Mouse (Mus musculus): Measurements from ENCODE around the gene Bola2.

GRCm38 (mm10) chr7:126725077-126725476, 29.9 kb downstream of the Bola2 start:
- TF ChIP-seq CTCF (IDR thresholded peaks at IDR 0.05; ENCODE audit: insufficient read depth, low read length) (no peak), POLR2A (IDR thresholded peaks at IDR 0.05; ENCODE audit: borderline replicate concordance, extremely low read depth, low read depth, low read length) (no peak)

Data from lung, adult 2 months (tissue).